Mouse (Mus musculus) adrenal gland, postnatal 36 days (tissue): ENCODE data around the gene Defb22. TPM values are rescaled to one million over a fixed set of nuclear protein-coding genes. Genes with fewer than 3 reads are reported as not detected.

Source experiments
- DNase-seq, 2 experiments: peaks; one replicate each; pipeline ENCODE4 v3.0.0; 2021; ENCODE audit warnings: mixed read lengths in 1 of 2
- total RNA-seq, 2 experiments: library from RNA; stranded (reverse); gene quantifications; 2 replicates each; pipeline ENCODE4 v1.2.3; 2021

The Defb22 gene
- total RNA-seq, 2 experiments from 2014 or later, result not detected

GRCm38 (mm10) chr2:152439833-152440232, 50.1 kb downstream of the Defb22 start:
- no peak for DNase-seq

DNA sequence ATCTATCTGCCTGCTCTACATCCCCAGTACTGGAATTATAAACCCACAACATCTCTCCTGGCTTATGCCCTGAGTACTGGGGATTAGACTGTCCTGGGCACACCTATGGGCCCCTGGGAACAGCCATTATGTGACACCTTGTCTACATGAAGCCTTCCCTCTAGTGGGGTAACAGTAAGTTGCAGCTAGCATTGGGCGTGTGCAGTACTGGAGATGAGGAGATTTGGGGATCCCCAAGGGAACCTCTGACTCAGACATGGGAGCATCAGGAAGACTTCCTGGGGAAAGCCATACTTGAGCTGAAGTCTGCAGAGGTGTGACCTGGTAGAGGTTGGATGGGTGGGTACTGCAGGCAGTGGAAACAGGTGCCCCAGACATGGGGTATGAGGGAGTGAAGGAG, 51.0 kb downstream of the Defb22 start:
- DNase-seq, result no peak

DNA sequence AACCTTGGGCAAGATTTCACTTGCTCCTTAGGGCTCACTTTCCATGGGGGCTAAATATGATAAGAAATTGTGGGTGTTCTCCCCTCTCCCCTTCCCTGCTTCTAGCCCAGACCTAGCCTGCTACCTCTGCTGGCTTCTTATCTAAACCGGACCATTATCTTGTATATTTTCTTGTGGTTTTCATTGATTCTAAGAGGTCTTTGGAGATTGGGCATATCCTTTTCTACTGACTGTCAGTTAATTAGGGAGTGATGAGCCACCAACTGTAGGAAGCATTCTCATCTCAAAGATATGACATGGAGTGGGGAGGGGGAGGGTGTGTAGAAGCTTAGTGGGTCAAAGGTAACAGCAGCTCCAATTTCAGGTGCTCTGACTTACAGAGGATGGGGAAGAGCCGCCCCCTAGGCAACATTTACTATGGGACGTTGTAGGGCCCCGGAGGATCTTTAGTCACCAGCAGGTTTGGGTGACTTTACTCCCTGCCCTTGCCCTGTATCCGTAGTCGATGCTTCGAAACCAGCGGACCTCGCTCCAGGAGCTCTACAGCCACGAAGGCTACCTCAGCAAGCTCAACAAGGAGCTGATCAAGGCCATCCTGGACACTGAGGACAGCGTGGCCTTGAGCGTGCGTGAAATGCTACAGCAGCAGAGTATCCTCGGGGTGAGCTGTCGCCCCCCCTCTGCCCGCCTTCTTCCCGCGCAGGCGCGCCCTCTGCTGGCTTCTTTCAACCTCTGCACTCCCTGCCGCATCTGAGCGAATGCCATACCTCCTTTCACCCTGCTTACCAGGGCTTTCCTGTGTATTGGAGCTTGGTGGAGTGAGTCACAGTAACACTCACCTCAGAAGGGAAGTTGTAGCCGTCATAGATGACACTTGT, 52.7 kb downstream of the Defb22 start:
- DNase-seq, result peak; percentile 89 to 92

- DNase-seq, result no peak
These were observed 53.5 kb downstream of the Defb22 start for GRCm38 (mm10) chr2:152436405-152436901.

Other genes starting within 250 kb of the Defb22 start
- 100 to 1,000 TPM; 125 to 135 TPM for gene Tbc1d20, start 196.3 kb downstream of the Defb22 start, total RNA-seq
- 10 to 100 TPM; 85.1 to 94.5 TPM for gene Rbck1, start 157.5 kb downstream of the Defb22 start, total RNA-seq
- gene Trib3, start 146.1 kb downstream of the Defb22 start, total RNA-seq, result 10 to 100 TPM in 1 of 2 experiments, 1 to 10 TPM in 1; 4.6 to 19.9 TPM
- 1 to 10 TPM; 2.3 to 2.5 TPM for gene Nrsn2, start 113.5 kb downstream of the Defb22 start, total RNA-seq
- 10 to 100 TPM in 1 of 2 experiments, 1 to 10 TPM in 1; 8.3 to 12.9 TPM for gene Sox12, start 92.1 kb downstream of the Defb22 start, total RNA-seq
- gene Zcchc3, start 75.1 kb downstream of the Defb22 start, total RNA-seq, result 1 to 10 TPM; 6.8 to 8.7 TPM
- gene 6820408C15Rik, start 74.6 kb downstream of the Defb22 start, total RNA-seq, result under 1 TPM; 0.17 to 0.26 TPM
- gene Defb23, start 25.5 kb downstream of the Defb22 start, total RNA-seq, result not detected
- gene Defb20, start 13.1 kb downstream of the Defb22 start, total RNA-seq, result not detected
- not detected for gene Defb26, start 21.6 kb upstream of the Defb22 start, total RNA-seq
- not detected for gene Defb28, start 28.1 kb upstream of the Defb22 start, total RNA-seq
- gene Defb29, start 50.0 kb upstream of the Defb22 start, total RNA-seq, result not detected
- gene Gm17416, start 79.2 kb upstream of the Defb22 start, total RNA-seq, result not detected
- gene Defb21, start 82.6 kb upstream of the Defb22 start, total RNA-seq, result not detected
- 1 to 10 TPM in 1 of 2 experiments, not detected in 1; 1.3 TPM for gene Defb19, start 90.2 kb upstream of the Defb22 start, total RNA-seq
- gene Defb45, start 109.3 kb upstream of the Defb22 start, total RNA-seq, result not detected
- gene Defb36, start 114.2 kb upstream of the Defb22 start, total RNA-seq, result 1 to 10 TPM in 1 of 2 experiments, not detected in 1; 1.3 TPM
- gene Defb25, start 132.9 kb upstream of the Defb22 start, total RNA-seq, result 1 to 10 TPM in 1 of 2 experiments, not detected in 1; 2.2 TPM
- gene Rem1, start 136.8 kb upstream of the Defb22 start, total RNA-seq, result 10 to 100 TPM in 1 of 2 experiments, 1 to 10 TPM in 1; 9.3 to 13.2 TPM
- gene H13, start 179.3 kb upstream of the Defb22 start, total RNA-seq, result 100 to 1,000 TPM; 169 to 173 TPM
- 10 to 100 TPM; 27.2 to 31.7 TPM for gene Mcts2, start 196.9 kb upstream of the Defb22 start, total RNA-seq
- 100 to 1,000 TPM in 1 of 2 experiments, 10 to 100 TPM in 1; 68.4 to 105 TPM for gene Id1, start 246.1 kb upstream of the Defb22 start, total RNA-seq